ENCODE assay signal across 12 mouse cellular contexts in the genomic region with DNA sequence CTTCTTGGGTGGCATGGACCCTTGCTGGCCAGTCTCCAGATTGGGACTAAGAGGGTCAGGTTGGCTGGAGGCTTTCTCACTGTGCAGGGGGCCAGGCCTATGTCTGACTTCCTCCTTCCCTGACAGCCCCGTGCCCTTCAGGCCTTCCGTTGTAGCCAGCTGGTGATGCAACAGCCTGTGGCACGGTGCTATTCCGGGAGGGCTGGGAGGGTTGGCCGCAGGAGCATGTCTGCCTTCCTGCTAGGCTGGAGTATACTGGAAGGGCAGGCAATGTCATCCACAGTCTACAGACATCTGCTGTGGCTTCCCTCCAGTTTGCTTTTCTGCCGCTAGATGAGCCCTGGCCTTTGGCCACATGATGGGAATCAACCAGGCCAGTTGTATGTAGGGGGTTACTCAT. TPM values are rescaled to one million over a fixed set of nuclear protein-coding genes. Genes with fewer than 3 reads are reported as not detected.
DNase-seq lines count a peak whose midpoint lies in the region; ATAC-seq and TF ChIP-seq lines count a peak whose summit lies in the region.
"Had no signal": no experiment of that assay in that cellular context is flagged by ENCODE, and none has a peak within 500 bp of the region (broad histone marks: within the 10 kb centered on the region; RNA-seq: fewer than 3 reads in every experiment).

No protein-coding gene starts in this region.

- no peaks in the 10 kb centered on the region; the same call in 1 of the 2 replicates for H3K4me1 ChIP-seq in lung, postnatal 0 days (ENCODE audit: insufficient read depth, low read depth, low read length)
- H3K4me1 ChIP-seq in stomach, postnatal 0 days (replicated peaks; ENCODE audit: control insufficient read depth, insufficient read depth) = no peaks in the 10 kb centered on the region
- peaks cover 35% of the 10 kb centered on the region for H3K4me1 ChIP-seq in thymus, adult 2 months (replicated peaks; ENCODE audit: control insufficient read depth, insufficient read depth, low read length)
- H3K4me1 ChIP-seq in forebrain, embryonic 13.5 days = no peaks in the 10 kb centered on the region
- H3K4me1 ChIP-seq: forebrain, embryonic 15.5 days had no signal

- 0 out of 2 replicates have a peak overlapping the region, but pooled peaks have one; percentile 11 for H3K4me2 ChIP-seq in lung, postnatal 0 days (replicated peaks; ENCODE audit: low read depth, low read length)
- no peak overlapping the region for H3K4me2 ChIP-seq in stomach, postnatal 0 days (replicated peaks; ENCODE audit: low read depth)
- H3K4me2 ChIP-seq in forebrain, embryonic 13.5 days = no peak overlapping the region
- H3K4me2 ChIP-seq: forebrain, embryonic 15.5 days; hindbrain, embryonic 12.5 days had no signal

- TF ChIP-seq POLR2A in thymus, adult 2 months (IDR thresholded peaks at IDR 0.05; ENCODE audit: control insufficient read depth, extremely low read depth, insufficient read depth, low read length, poor library complexity) = no peak

- no peaks in the 10 kb centered on the region for H3K27me3 ChIP-seq in lung, postnatal 0 days (replicated peaks; ENCODE audit: insufficient read depth, low read length)
- no peaks in the 10 kb centered on the region for H3K27me3 ChIP-seq in stomach, postnatal 0 days (ENCODE audit: control insufficient read depth, insufficient read depth, low read length)
- no peaks in the 10 kb centered on the region for H3K27me3 ChIP-seq in thymus, adult 2 months (ENCODE audit: control insufficient read depth, insufficient read depth, low read length)
- no peaks in the 10 kb centered on the region for H3K27me3 ChIP-seq in forebrain, embryonic 13.5 days
- H3K27me3 ChIP-seq: forebrain, embryonic 15.5 days; hindbrain, embryonic 12.5 days had no signal

- ATAC-seq in lung, postnatal 0 days = peak; percentile 49
- ATAC-seq in stomach, postnatal 0 days (ENCODE audit: low FRiP score, low TSS enrichment) = no peak
- ATAC-seq in forebrain, embryonic 13.5 days = no peak
- ATAC-seq: CD4-positive, CD25-positive, alpha-beta regulatory T cell, adult 4 months; forebrain, embryonic 15.5 days had no signal

- H3K36me3 ChIP-seq in lung, postnatal 0 days (ENCODE audit: insufficient read depth, low read length) = no peaks in the 10 kb centered on the region
- H3K36me3 ChIP-seq in stomach, postnatal 0 days (ENCODE audit: control insufficient read depth, insufficient read depth, low read length) = peaks cover 4% of the 10 kb centered on the region; the same call in 1 of the 2 replicates
- no peaks in the 10 kb centered on the region for H3K36me3 ChIP-seq in thymus, adult 2 months (ENCODE audit: control insufficient read depth, insufficient read depth, low read length)
- H3K36me3 ChIP-seq in forebrain, embryonic 13.5 days (ENCODE audit: poor library complexity, severe bottlenecking) = peaks cover 27% of the 10 kb centered on the region

- H3K9ac ChIP-seq in lung, postnatal 0 days (replicated peaks; ENCODE audit: low read depth) = no peak overlapping the region
- no peak overlapping the region for H3K9ac ChIP-seq in stomach, postnatal 0 days (ENCODE audit: low read length)
- no peak overlapping the region for H3K9ac ChIP-seq in forebrain, embryonic 13.5 days
- H3K9ac ChIP-seq: forebrain, embryonic 15.5 days; hindbrain, embryonic 12.5 days had no signal

- TF ChIP-seq EP300 in lung, postnatal 0 days (IDR thresholded peaks at IDR 0.05) = no peak
- no peak for TF ChIP-seq EP300 in stomach, postnatal 0 days (optimal IDR thresholded peaks at IDR 0.05)

- 42% methylated on average over 6 of the region's 6 CpGs for WGBS in lung, postnatal 0 days
- 76% methylated on average over 6 of the region's 6 CpGs for WGBS in stomach, postnatal 0 days
- WGBS in thymus, adult 2 months = 46% methylated on average over 6 of the region's 6 CpGs
- 94% methylated on average over 6 of the region's 6 CpGs for WGBS in forebrain, embryonic 13.5 days

- H3K9me3 ChIP-seq in lung, postnatal 0 days (ENCODE audit: low read length) = no peaks in the 10 kb centered on the region
- H3K9me3 ChIP-seq in stomach, postnatal 0 days (ENCODE audit: control insufficient read depth, low read length) = no peaks in the 10 kb centered on the region
- H3K9me3 ChIP-seq in forebrain, embryonic 13.5 days (replicated peaks) = no peaks in the 10 kb centered on the region
- H3K9me3 ChIP-seq: forebrain, embryonic 15.5 days; hindbrain, embryonic 12.5 days had no signal

- no peak for TF ChIP-seq CTCF in lung, postnatal 0 days (IDR thresholded peaks at IDR 0.05)
- no peak for TF ChIP-seq CTCF in stomach, postnatal 0 days (IDR thresholded peaks at IDR 0.05; ENCODE audit: low read depth)
- TF ChIP-seq CTCF in thymus, adult 2 months (IDR thresholded peaks at IDR 0.05; ENCODE audit: borderline replicate concordance, control insufficient read depth, extremely low read depth, insufficient read depth, low read length, poor library complexity) = no peak

- H3K27ac ChIP-seq in lung, postnatal 0 days (ENCODE audit: low read length) = no peak overlapping the region
- H3K27ac ChIP-seq in stomach, postnatal 0 days (replicated peaks) = 0 out of 2 replicates have a peak overlapping the region, but pooled peaks have one; percentile 8
- H3K27ac ChIP-seq in thymus, adult 2 months (ENCODE audit: control insufficient read depth, insufficient read depth, low read length) = no peak overlapping the region
- no peak overlapping the region for H3K27ac ChIP-seq in forebrain, embryonic 13.5 days
- H3K27ac ChIP-seq: forebrain, embryonic 15.5 days; hindbrain, embryonic 12.5 days had no signal

- H3K4me3 ChIP-seq in lung, postnatal 0 days (ENCODE audit: low read depth, low read length) = no peak overlapping the region
- H3K4me3 ChIP-seq in stomach, postnatal 0 days (ENCODE audit: low read depth, low read length) = no peak overlapping the region
- H3K4me3 ChIP-seq in thymus, adult 2 months (ENCODE audit: control insufficient read depth, insufficient read depth, low read length) = no peak overlapping the region
- no peak overlapping the region for H3K4me3 ChIP-seq in forebrain, embryonic 13.5 days
- H3K4me3 ChIP-seq: forebrain, embryonic 15.5 days; hindbrain, embryonic 12.5 days had no signal

- DNase-seq in cerebellum, postnatal 36 days = peak; percentile 11
- DNase-seq in cerebellum, adult 11-12 months = no peak
- DNase-seq in thymus, postnatal 4 days = peak; percentile 17
- DNase-seq in thymus, postnatal 36 days = no peak
- DNase-seq in lung, postnatal 0 days (ENCODE audit: low spot score) = peak; percentile 66
- DNase-seq in stomach, postnatal 0 days (ENCODE audit: low spot score) = no peak
- DNase-seq in thymus, adult 2 months = no peak
- DNase-seq: thymus, adult 18-20 months had no signal

RNA-seq across cellular contexts. Expression of a gene that starts 0.7 kb away (rescaled TPM):
- 9.9 and 10.9 TPM in 2 replicates for polyA plus RNA-seq in lung, postnatal 0 days (2015; fragmentation: Nextera tagmentation; extraction: Ambion mirVana)
- 0.51 and 0.55 TPM in 2 replicates for polyA plus RNA-seq in stomach, postnatal 0 days (2015; fragmentation: Nextera tagmentation; extraction: Ambion mirVana)
- 39.1 and 51.0 TPM in 2 replicates for polyA plus RNA-seq in thymus, adult 2 months (2012; rRNA removed)
- polyA plus RNA-seq in forebrain, embryonic 13.5 days (2015; fragmentation: Nextera tagmentation; extraction: Ambion mirVana) = 0.72 and 2.0 TPM in 2 replicates

RNA-seq across cellular contexts. Expression of a gene that starts 8.1 kb away (rescaled TPM):
- 14.2 and 15.5 TPM in 2 replicates for polyA plus RNA-seq in lung, postnatal 0 days (2015; fragmentation: Nextera tagmentation; extraction: Ambion mirVana)
- 15.1 and 16.6 TPM in 2 replicates for polyA plus RNA-seq in stomach, postnatal 0 days (2015; fragmentation: Nextera tagmentation; extraction: Ambion mirVana)
- polyA plus RNA-seq in thymus, adult 2 months (2012; rRNA removed) = 31.5 and 32.0 TPM in 2 replicates
- polyA plus RNA-seq in forebrain, embryonic 13.5 days (2015; fragmentation: Nextera tagmentation; extraction: Ambion mirVana) = 31.1 and 32.2 TPM in 2 replicates

RNA-seq across cellular contexts. Expression of a gene that starts 20.5 kb away (rescaled TPM):
- 7.4 and 9.3 TPM in 2 replicates for polyA plus RNA-seq in lung, postnatal 0 days (2015; fragmentation: Nextera tagmentation; extraction: Ambion mirVana)
- 7.4 and 9.5 TPM in 2 replicates for polyA plus RNA-seq in stomach, postnatal 0 days (2015; fragmentation: Nextera tagmentation; extraction: Ambion mirVana)
- polyA plus RNA-seq in thymus, adult 2 months (2012; rRNA removed) = 59.2 and 60.4 TPM in 2 replicates
- polyA plus RNA-seq in forebrain, embryonic 13.5 days (2015; fragmentation: Nextera tagmentation; extraction: Ambion mirVana) = 25.1 and 30.9 TPM in 2 replicates

RNA-seq across cellular contexts. Expression of a gene that starts 29.1 kb away (rescaled TPM):
- polyA plus RNA-seq in lung, postnatal 0 days (2015; fragmentation: Nextera tagmentation; extraction: Ambion mirVana) = 75.3 and 85.5 TPM in 2 replicates
- 52.6 and 58.9 TPM in 2 replicates for polyA plus RNA-seq in stomach, postnatal 0 days (2015; fragmentation: Nextera tagmentation; extraction: Ambion mirVana)
- 216 and 228 TPM in 2 replicates for polyA plus RNA-seq in thymus, adult 2 months (2012; rRNA removed)
- 156 and 164 TPM in 2 replicates for polyA plus RNA-seq in forebrain, embryonic 13.5 days (2015; fragmentation: Nextera tagmentation; extraction: Ambion mirVana)

RNA-seq across cellular contexts. Expression of a gene that starts 29.2 kb away (rescaled TPM):
- polyA plus RNA-seq in lung, postnatal 0 days (2015; fragmentation: Nextera tagmentation; extraction: Ambion mirVana) = 39.0 and 42.0 TPM in 2 replicates
- 53.3 and 55.4 TPM in 2 replicates for polyA plus RNA-seq in stomach, postnatal 0 days (2015; fragmentation: Nextera tagmentation; extraction: Ambion mirVana)
- 50.5 and 55.2 TPM in 2 replicates for polyA plus RNA-seq in thymus, adult 2 months (2012; rRNA removed)
- polyA plus RNA-seq in forebrain, embryonic 13.5 days (2015; fragmentation: Nextera tagmentation; extraction: Ambion mirVana) = 103 and 111 TPM in 2 replicates

Comparison
In these comparisons a context has a peak if more than half of its experiments do, and no peak if none do; other contexts are left out.
1. DNase-seq: peak in cerebellum, postnatal 36 days (2 of 2), thymus, postnatal 4 days (single experiment) and lung, postnatal 0 days (single experiment); none in cerebellum, adult 11-12 months (single experiment), thymus, postnatal 36 days (0 of 2), stomach, postnatal 0 days (single experiment) and thymus, adult 2 months (single experiment).